Mouse (Mus musculus): ENCODE data around the gene Ripk1. TPM values are rescaled to one million over a fixed set of nuclear protein-coding genes. Genes with fewer than 3 reads are reported as not detected.

The Ripk1 gene
- polyA plus RNA-seq, 1 experiment from 2014 or later = 12.7 TPM

DNA sequence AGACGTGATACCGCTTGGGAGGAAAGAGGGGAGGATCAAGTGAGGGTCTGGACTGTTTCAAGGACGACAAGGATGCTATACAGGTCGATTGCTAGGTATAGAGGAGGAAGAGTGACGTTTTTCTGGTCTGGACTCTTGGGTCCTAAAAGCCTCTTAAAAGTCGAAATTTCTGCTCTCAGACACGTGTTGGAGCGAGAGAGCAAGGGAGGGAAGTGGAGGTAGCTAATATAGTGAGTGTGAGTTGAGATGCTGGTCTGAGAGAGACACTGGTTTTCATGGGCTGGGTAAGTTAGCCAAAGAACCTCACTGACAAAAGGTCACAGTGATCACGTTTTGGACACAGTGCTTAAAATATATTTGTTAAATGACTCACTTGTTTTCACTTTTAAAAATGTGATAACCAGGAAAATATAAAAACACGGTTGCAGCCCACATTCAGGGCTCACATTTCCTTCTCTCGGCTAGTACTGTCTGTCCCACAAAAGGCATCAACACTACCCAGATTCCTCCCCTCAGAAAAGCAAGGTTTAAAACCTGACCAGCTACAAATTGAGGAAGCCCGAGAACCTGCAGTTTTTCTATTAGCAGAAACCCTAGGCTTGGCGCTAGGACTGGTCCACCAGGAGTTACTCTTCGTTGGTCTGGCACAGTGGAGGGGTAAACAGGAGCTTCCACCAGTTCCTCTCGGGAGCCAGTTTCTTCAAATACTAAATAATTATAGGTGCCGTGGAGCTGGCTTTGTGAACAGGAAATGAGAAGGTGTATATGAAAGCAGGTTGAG lies 76.5 kb downstream of the Ripk1 start:
- no peaks in the 10 kb centered on the region; the same call in 1 of the 2 replicates for H3K27me3 ChIP-seq
- H3K4me1 ChIP-seq (replicated peaks) = peaks cover 16% of the 10 kb centered on the region
- H3K27ac ChIP-seq = no peak overlapping the region
- peaks cover 5% of the 10 kb centered on the region; the same call in 1 of the 2 replicates for H3K36me3 ChIP-seq
- ATAC-seq (ENCODE audit: insufficient number of reproducible peaks, insufficient read depth, low FRiP score, low TSS enrichment, low read depth) = no peak
- H3K4me2 ChIP-seq = peak overlapping the region; percentile 95
- WGBS = 29% methylated on average over 16 of the region's 16 CpGs
- H3K9ac ChIP-seq (replicated peaks) = peak overlapping the region; percentile 66; the same call in 1 of the 2 replicates
- H3K9me3 ChIP-seq = no peaks in the 10 kb centered on the region
- H3K4me3 ChIP-seq (replicated peaks) = peak overlapping the region; percentile 63

DNA sequence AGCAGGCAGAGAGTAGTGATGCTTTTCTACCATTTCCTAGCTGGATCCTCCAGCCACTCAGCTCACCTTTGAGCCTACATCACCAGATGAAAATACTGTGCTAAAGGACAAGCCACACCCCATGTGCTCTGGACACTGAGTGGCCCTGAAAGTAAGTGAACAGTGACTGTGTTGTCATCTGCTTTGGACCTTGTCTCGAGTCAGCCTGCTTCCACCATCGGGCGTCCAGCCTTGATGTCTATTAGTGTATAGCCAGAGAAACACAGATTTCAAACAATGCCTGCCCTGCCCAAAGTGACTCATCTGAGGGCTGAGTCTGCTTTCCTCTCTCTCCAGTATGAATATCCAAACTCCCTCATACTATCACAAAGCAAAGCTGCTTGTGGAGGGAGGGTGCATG lies 77.6 kb downstream of the Ripk1 start:
- Histone ChIP-seq H3K9ac (replicated peaks) (no peak overlapping the region), H3K4me1 (replicated peaks) (peaks cover 16% of the 10 kb centered on the region), H3K4me2 (no peak overlapping the region), H3K36me3 (peaks cover 4% of the 10 kb centered on the region; the same call in 1 of the 2 replicates), H3K27ac (no peak overlapping the region), H3K4me3 (replicated peaks) (no peak overlapping the region), H3K9me3 (no peaks in the 10 kb centered on the region), H3K27me3 (no peaks in the 10 kb centered on the region; the same call in 1 of the 2 replicates)
- ATAC-seq (ENCODE audit: insufficient number of reproducible peaks, insufficient read depth, low FRiP score, low TSS enrichment, low read depth) = no peak
- 89% methylated on average over 3 of the region's 3 CpGs for WGBS

DNA sequence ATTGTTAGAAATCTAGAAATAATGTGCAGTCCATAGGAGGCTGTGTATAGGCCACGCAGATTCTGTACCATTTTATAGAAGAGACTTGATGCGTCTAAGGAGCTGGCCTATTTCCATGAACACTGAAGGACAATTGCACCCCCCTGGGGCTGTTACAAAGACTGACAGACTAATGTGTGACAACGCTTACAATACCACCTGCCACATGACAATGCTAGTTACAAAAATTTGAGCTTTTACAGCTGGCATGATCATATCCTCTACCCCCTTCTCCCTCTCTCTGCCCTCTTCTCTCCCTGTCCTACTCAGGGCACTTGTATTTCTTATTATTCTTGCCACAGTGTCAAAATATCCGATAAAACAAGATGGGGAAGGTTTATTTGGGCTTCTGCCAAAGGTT lies 79.8 kb downstream of the Ripk1 start:
- ATAC-seq (ENCODE audit: insufficient number of reproducible peaks, insufficient read depth, low FRiP score, low TSS enrichment, low read depth) = no peak
- WGBS = 88% methylated on average over 4 of the region's 4 CpGs
- Histone ChIP-seq H3K27me3 (no peaks in the 10 kb centered on the region; the same call in 1 of the 2 replicates), H3K4me1 (replicated peaks) (peaks cover 9% of the 10 kb centered on the region), H3K9ac (replicated peaks) (no peak overlapping the region), H3K4me2 (no peak overlapping the region), H3K36me3 (no peaks in the 10 kb centered on the region), H3K4me3 (replicated peaks) (no peak overlapping the region), H3K9me3 (no peaks in the 10 kb centered on the region), H3K27ac (no peak overlapping the region)

DNA sequence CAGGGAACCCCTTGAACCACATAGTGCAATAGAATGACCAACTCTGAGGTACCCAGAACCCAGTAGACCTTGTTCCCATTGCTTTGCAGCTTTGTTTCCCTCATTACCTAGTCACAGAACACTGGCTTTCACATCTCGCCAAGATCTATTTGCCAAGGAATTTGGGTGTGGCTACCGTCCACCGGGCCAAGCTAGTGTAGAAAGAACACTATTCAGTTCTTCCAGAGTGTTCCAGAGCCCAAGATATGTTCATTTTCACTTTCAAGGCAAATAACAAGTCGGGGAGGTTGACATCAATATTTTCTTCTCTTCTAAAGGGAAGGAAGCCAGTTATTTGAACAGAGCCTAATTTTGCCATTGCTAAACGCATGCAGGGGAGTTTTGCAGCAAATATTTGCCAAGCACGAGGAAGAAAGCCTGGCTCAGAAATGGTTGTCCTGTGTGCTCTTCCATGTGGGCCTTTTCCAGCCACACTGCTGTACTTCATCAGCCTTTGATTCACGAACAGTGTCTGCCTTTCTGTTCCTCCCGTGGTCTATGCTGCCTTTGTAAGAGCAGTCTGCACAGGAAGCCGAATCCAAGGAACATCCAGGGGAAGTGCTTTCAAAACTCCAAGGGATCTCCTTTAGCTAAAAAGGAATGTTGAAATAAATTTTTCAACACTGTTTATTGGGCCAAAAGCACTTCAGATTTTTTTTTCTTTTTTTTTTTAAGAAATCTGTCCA lies 82.0 kb downstream of the Ripk1 start:
- no peaks in the 10 kb centered on the region for H3K4me1 ChIP-seq (replicated peaks)
- 84% methylated on average over 9 of the region's 9 CpGs for WGBS
- no peak overlapping the region for H3K9ac ChIP-seq (replicated peaks)
- H3K27ac ChIP-seq = no peak overlapping the region
- H3K4me3 ChIP-seq (replicated peaks) = no peak overlapping the region
- no peak overlapping the region for H3K4me2 ChIP-seq
- H3K36me3 ChIP-seq = no peaks in the 10 kb centered on the region
- no peak for ATAC-seq (ENCODE audit: insufficient number of reproducible peaks, insufficient read depth, low FRiP score, low TSS enrichment, low read depth)
- no peaks in the 10 kb centered on the region for H3K27me3 ChIP-seq
- no peaks in the 10 kb centered on the region for H3K9me3 ChIP-seq

Other genes starting within 250 kb of the Ripk1 start
- not detected in 2 replicates for gene Serpinb6e, start 159.0 kb upstream of the Ripk1 start, polyA plus RNA-seq (2016; fragmentation: Nextera tagmentation; extraction: Ambion mirVana)
- gene Serpinb6c, start 96.7 kb upstream of the Ripk1 start, polyA plus RNA-seq (2016; fragmentation: Nextera tagmentation; extraction: Ambion mirVana) = 0.15 and 0.25 TPM in 2 replicates
- gene Nqo2, start 37.7 kb upstream of the Ripk1 start, polyA plus RNA-seq (2016; fragmentation: Nextera tagmentation; extraction: Ambion mirVana) = 14.1 and 16.6 TPM in 2 replicates
- gene Serpinb6a, start 431 bp downstream of the Ripk1 start, polyA plus RNA-seq (2016; fragmentation: Nextera tagmentation; extraction: Ambion mirVana) = 55.4 and 60.9 TPM in 2 replicates
- gene Bphl, start 35.2 kb downstream of the Ripk1 start, polyA plus RNA-seq (2016; fragmentation: Nextera tagmentation; extraction: Ambion mirVana) = 46.1 and 46.2 TPM in 2 replicates
- gene Tubb2a, start 75.6 kb downstream of the Ripk1 start, polyA plus RNA-seq (2016; fragmentation: Nextera tagmentation; extraction: Ambion mirVana) = 79.8 and 80.1 TPM in 2 replicates
- gene Tubb2b, start 128.1 kb downstream of the Ripk1 start, polyA plus RNA-seq (2016; fragmentation: Nextera tagmentation; extraction: Ambion mirVana) = 25.6 and 27.1 TPM in 2 replicates
- gene Psmg4, start 160.6 kb downstream of the Ripk1 start, polyA plus RNA-seq (2016; fragmentation: Nextera tagmentation; extraction: Ambion mirVana) = 102 and 106 TPM in 2 replicates